Mouse (Mus musculus) heart, embryonic 12.5 days (tissue): ENCODE results near the gene Usmg5. TPM values are rescaled to one million over a fixed set of nuclear protein-coding genes. Genes with fewer than 3 reads are reported as not detected.

ENCODE experiments used
- ATAC-seq: fragments of 200-750 bp; cut with Nextera tagmentation; 2 replicates; pipeline ENCODE4 v1.8.0; 2017; ENCODE audit warnings: moderate TSS enrichment, moderate library complexity; ENCODE audit not compliant: insufficient number of reproducible peaks, low FRiP score
- H3K27ac ChIP-seq: fragments of 300-500 bp; sonication (generic); 2 replicates; pipeline ENCODE4 v1.5.1; 2016; ENCODE audit warnings: mild to moderate bottlenecking, moderate library complexity; ENCODE audit not compliant: poor library complexity, severe bottlenecking
- H3K27me3 ChIP-seq: fragments of 300-500 bp; sonication (generic); replicated peaks from 2 replicates; pipeline ENCODE4 v1.6.1; 2016; ENCODE audit warnings: mild to moderate bottlenecking, moderate library complexity
- H3K36me3 ChIP-seq: fragments of 300-500 bp; sonication (generic); 2 replicates; pipeline ENCODE4 v1.6.1; 2016; ENCODE audit warnings: mild to moderate bottlenecking, moderate library complexity
- H3K4me1 ChIP-seq: fragments of 300-500 bp; sonication (generic); replicated peaks from 2 replicates; pipeline ENCODE4 v1.6.1; 2016; ENCODE audit warnings: mild to moderate bottlenecking
- H3K4me2 ChIP-seq: fragments of 300-500 bp; sonication (generic); 2 replicates; pipeline ENCODE4 v1.6.1; 2016; ENCODE audit warnings: mild to moderate bottlenecking, moderate library complexity
- H3K4me3 ChIP-seq: fragments of 300-500 bp; sonication (generic); 2 replicates; pipeline ENCODE4 v1.5.1; 2016; ENCODE audit warnings: mild to moderate bottlenecking
- H3K9ac ChIP-seq: fragments of 300-500 bp; sonication (generic); 2 replicates; pipeline ENCODE4 v1.6.1; 2016; ENCODE audit warnings: mild to moderate bottlenecking, moderate library complexity
- H3K9me3 ChIP-seq: fragments of 300-500 bp; sonication (generic); replicated peaks from 2 replicates; pipeline ENCODE4 v1.6.1; 2016; ENCODE audit warnings: mild to moderate bottlenecking, moderate library complexity
- WGBS: fragments of 180-500 bp; shearing (Covaris S2); methylation state at CpG from one replicate; pipeline ENCODE4 v1.1.7; 2016; 5-methylcytosine and 5-hydroxymethylcytosine counted together
- polyA plus RNA-seq: library from polyadenylated mRNA; unstranded; fragments of >200 nt; fragmentation: Nextera tagmentation; extraction: Ambion mirVana; gene quantifications from 2 replicates; pipeline ENCODE4 v1.2.1, GENCODE M21; 2016

Gene Usmg5
- polyA plus RNA-seq, 1 experiment from 2014 or later, result 2,546 TPM

DNA sequence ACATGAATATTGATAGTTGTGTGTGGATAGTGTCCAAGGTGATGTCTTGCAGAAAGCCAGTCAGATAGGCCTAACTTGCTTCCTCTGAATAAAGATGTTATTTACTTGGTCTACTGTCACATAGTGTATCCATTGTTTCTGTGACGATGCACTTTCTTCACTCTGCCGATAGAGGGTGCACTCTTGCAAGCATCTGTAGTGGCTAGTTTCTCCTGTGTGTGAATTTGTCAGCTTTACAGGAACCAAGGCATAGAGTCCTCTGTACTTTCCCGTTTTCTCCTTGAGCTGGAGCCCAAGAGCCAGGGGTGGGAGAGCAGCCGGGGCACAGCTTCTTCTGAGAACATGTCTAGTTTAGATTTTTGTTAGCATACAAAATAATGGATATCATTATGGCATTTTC is 30.6 kb upstream of the Usmg5 start:
- Histone ChIP-seq H3K4me1 (peaks cover 12% of the 10 kb centered on the region), H3K9ac (no peak overlapping the region), H3K27ac (no peak overlapping the region), H3K4me2 (no peak overlapping the region), H3K36me3 (peaks cover 73% of the 10 kb centered on the region), H3K4me3 (no peak overlapping the region), H3K9me3 (no peaks in the 10 kb centered on the region), H3K27me3 (no peaks in the 10 kb centered on the region)
- no peak for ATAC-seq
- 43% methylated on average over 4 of the region's 4 CpGs for WGBS

DNA sequence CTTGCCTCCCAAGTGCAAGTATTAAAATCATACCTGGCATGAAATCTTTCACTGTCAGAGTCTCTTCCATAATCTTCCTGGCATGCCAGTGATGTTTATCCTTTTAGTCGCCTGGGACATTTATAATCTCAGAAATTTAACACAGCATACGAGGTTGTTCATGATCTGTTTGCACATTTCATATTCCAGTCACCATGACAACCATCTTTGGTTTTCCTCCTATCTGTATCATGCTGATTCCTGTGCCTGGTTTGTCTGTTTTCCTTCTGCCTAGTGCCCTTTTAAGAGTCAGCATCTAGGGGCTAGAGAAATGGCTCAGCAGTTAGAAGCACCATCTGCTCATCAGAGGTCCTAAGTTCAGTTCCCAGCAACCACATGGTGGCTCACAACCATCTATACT is 28.2 kb upstream of the Usmg5 start:
- H3K27me3 ChIP-seq, result no peaks in the 10 kb centered on the region
- no peak overlapping the region for H3K4me3 ChIP-seq
- no peak overlapping the region for H3K9ac ChIP-seq
- H3K36me3 ChIP-seq, result peaks cover 79% of the 10 kb centered on the region
- WGBS, result 73% methylated on average over 2 of the region's 2 CpGs
- peaks cover under 1% of the 10 kb centered on the region; the same call in 1 of the 2 replicates for H3K4me1 ChIP-seq
- no peak for ATAC-seq
- H3K27ac ChIP-seq, result no peak overlapping the region
- no peaks in the 10 kb centered on the region for H3K9me3 ChIP-seq
- no peak overlapping the region for H3K4me2 ChIP-seq

- no peak for ATAC-seq
- no peak overlapping the region for H3K4me3 ChIP-seq
- no peak overlapping the region for H3K9ac ChIP-seq
- H3K27me3 ChIP-seq, result no peaks in the 10 kb centered on the region
- H3K4me1 ChIP-seq, result no peaks in the 10 kb centered on the region
- H3K9me3 ChIP-seq, result no peaks in the 10 kb centered on the region
- H3K36me3 ChIP-seq, result peaks cover 96% of the 10 kb centered on the region
- 82% methylated on average over 9 of the region's 9 CpGs for WGBS
- no peak overlapping the region for H3K4me2 ChIP-seq
- no peak overlapping the region for H3K27ac ChIP-seq
These were observed 14.3 kb upstream of the Usmg5 start for GRCm38 (mm10) chr19:47104641-47105271.

- H3K4me2 ChIP-seq, result no peak overlapping the region
- no peak for ATAC-seq
- H3K9ac ChIP-seq, result no peak overlapping the region
- no peak overlapping the region for H3K4me3 ChIP-seq
- no peak overlapping the region for H3K27ac ChIP-seq
- H3K9me3 ChIP-seq, result no peaks in the 10 kb centered on the region
- no peaks in the 10 kb centered on the region for H3K27me3 ChIP-seq
- H3K36me3 ChIP-seq, result peaks cover 95% of the 10 kb centered on the region
- WGBS, result 63% methylated on average over 5 of the region's 5 CpGs
- no peaks in the 10 kb centered on the region for H3K4me1 ChIP-seq
These were observed 10.6 kb upstream of the Usmg5 start for GRCm38 (mm10) chr19:47101080-47101479.

- 1% methylated on average over 36 of the region's 36 CpGs for WGBS
These were observed 525 bp downstream of the Usmg5 start for GRCm38 (mm10) chr19:47089718-47090525.

DNA sequence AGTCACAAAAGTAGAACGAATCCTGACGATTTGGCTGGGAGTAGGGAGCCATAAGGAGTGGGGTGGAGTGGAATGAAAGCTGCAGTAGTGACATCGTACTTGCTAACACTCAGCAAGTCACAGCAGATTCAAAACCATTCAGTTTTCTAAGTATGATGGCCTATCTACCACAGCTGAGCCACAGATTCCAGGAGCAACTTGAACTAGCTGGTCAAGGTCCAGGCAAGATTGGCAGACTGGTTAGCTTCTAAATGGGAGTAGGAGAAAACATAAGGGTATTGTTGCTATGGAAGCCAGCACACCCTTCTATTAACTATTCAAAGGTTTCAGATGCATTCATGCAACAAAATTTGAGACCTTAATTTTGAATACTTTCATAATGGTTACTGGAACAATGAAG is 2.2 kb downstream of the Usmg5 start:
- H3K9me3 ChIP-seq, result no peaks in the 10 kb centered on the region
- H3K4me3 ChIP-seq, result 0 out of 2 replicates have a peak overlapping the region, but pooled peaks have one; percentile 92
- peaks cover 50% of the 10 kb centered on the region for H3K36me3 ChIP-seq
- no peak overlapping the region for H3K27ac ChIP-seq
- H3K4me2 ChIP-seq, result peak overlapping the region; percentile 6; the same call in 1 of the 2 replicates
- 67% methylated on average over 3 of the region's 3 CpGs for WGBS
- no peaks in the 10 kb centered on the region for H3K27me3 ChIP-seq
- no peak overlapping the region for H3K9ac ChIP-seq
- peaks cover 21% of the 10 kb centered on the region for H3K4me1 ChIP-seq
- ATAC-seq, result no peak

More at GRCm38 (mm10) chr19:47089718-47090525, 525 bp downstream of the Usmg5 start:
- Histone ChIP-seq H3K4me2 (peak overlapping the region; percentile 90), H3K27ac (peak overlapping the region; percentile 90), H3K36me3 (peaks cover 47% of the 10 kb centered on the region), H3K9ac (peak overlapping the region; percentile 99), H3K4me3 (peak overlapping the region; percentile 92), H3K27me3 (no peaks in the 10 kb centered on the region), H3K4me1 (peaks cover 21% of the 10 kb centered on the region), H3K9me3 (no peaks in the 10 kb centered on the region)
- peak; percentile 56 for ATAC-seq

GRCm38 (mm10) chr19:47067924-47068611 is 22.4 kb downstream of the Usmg5 start:
- no peaks in the 10 kb centered on the region for H3K9me3 ChIP-seq
- H3K9ac ChIP-seq, result peak overlapping the region; percentile 92
- peak overlapping the region; percentile 84 for H3K4me2 ChIP-seq
- H3K4me1 ChIP-seq, result peaks cover 13% of the 10 kb centered on the region
- no peaks in the 10 kb centered on the region for H3K27me3 ChIP-seq
- H3K27ac ChIP-seq, result peak overlapping the region; percentile 68
- WGBS, result under 1% methylated on average over 66 of the region's 72 CpGs
- H3K36me3 ChIP-seq, result peaks cover 22% of the 10 kb centered on the region
- H3K4me3 ChIP-seq, result peak overlapping the region; percentile 93
- peak; percentile 94 for ATAC-seq

GRCm38 (mm10) chr19:47067096-47067882 is 23.2 kb downstream of the Usmg5 start, which contains the start of gene Taf5:
Gene Taf5 (plus strand): TSS chr19:47067746.
- Histone ChIP-seq H3K4me3 (peak within 1 kb of the TSS; percentile 93), H3K9me3 (no peaks in the 10 kb centered on the region)
- peak; percentile 81 for ATAC-seq

GRCm38 (mm10) chr19:47065860-47066259 is 24.6 kb downstream of the Usmg5 start:
- peaks cover 13% of the 10 kb centered on the region for H3K4me1 ChIP-seq
- no peaks in the 10 kb centered on the region for H3K27me3 ChIP-seq
- no peak for ATAC-seq
- H3K9me3 ChIP-seq, result no peaks in the 10 kb centered on the region
- H3K4me3 ChIP-seq, result no peak overlapping the region
- no peak overlapping the region for H3K9ac ChIP-seq
- no peak overlapping the region for H3K4me2 ChIP-seq
- WGBS, result 89% methylated on average over 3 of the region's 3 CpGs
- H3K27ac ChIP-seq, result no peak overlapping the region
- 0 out of 2 replicates have a peak, but pooled peaks cover 2% of the 10 kb centered on the region for H3K36me3 ChIP-seq

More at GRCm38 (mm10) chr19:47067096-47067882, 23.2 kb downstream of the Usmg5 start, which contains the start of gene Taf5:
- Histone ChIP-seq H3K9ac (peak within 1 kb of the TSS; percentile 92), H3K4me2 (peak within 1 kb of the TSS; percentile 84), H3K36me3 (peaks cover 14% of the 10 kb centered on the region), H3K27me3 (no peaks in the 10 kb centered on the region), H3K4me1 (peaks cover 13% of the 10 kb centered on the region), H3K27ac (peak within 1 kb of the TSS; percentile 68)
- WGBS, result 10% methylated on average over 49 of the region's 49 CpGs

DNA sequence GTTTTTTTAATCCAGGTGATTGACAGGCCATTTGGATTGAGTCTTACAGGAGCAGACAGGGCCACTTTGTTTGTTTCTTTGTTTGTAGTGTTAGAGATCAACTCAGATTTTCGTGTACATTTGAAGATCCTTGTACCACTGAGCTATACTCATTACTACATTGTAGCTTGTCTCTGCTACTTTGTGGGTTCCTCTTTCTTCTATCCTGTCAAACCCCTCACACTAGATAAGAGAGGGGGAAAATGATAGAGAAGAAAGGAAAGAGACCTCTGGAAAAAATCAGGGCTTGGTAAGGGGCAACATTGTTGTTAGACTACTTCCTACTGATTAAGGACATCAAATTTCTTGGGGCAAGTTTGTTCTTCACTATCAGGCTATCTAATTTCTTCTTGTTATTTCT is 32.8 kb downstream of the Usmg5 start:
- ATAC-seq, result no peak
- Histone ChIP-seq H3K4me3 (no peak overlapping the region), H3K36me3 (no peaks in the 10 kb centered on the region), H3K4me2 (no peak overlapping the region), H3K27me3 (no peaks in the 10 kb centered on the region), H3K4me1 (no peaks in the 10 kb centered on the region), H3K9ac (no peak overlapping the region), H3K9me3 (no peaks in the 10 kb centered on the region), H3K27ac (no peak overlapping the region)
- 38% methylated on average over 1 of the region's 1 CpGs for WGBS
